Comparison of ENCODE assay signal across 11 mouse cellular contexts in the genomic region with DNA sequence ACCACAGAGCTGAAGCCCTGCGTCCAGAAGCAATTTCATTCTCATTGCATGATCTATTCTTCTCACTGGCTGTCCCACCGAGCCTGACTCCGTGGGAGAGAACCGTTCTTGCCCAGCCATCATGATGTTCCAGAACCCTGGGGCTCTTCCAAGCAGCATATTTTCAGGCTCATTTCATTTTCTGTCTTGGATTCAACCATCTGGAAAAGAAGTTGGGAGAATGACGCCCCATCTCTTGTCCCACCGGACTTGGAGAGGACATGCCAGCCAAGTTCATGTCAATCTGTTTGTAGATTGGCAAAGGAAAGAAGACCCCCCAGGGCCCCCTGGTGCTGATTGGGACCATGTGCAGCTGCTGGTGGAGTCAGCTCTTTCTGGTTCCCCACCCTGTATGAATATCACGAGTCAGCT.
DNase-seq lines count a peak whose midpoint lies in the region; ATAC-seq and TF ChIP-seq lines count a peak whose summit lies in the region.
"Had no signal": no experiment of that assay in that cellular context is flagged by ENCODE, and none has a peak within 500 bp of the region (broad histone marks: within the 10 kb centered on the region; RNA-seq: fewer than 3 reads in every experiment).

No protein-coding gene starts in this region.

- no peak overlapping the region for H3K4me2 ChIP-seq in forebrain, postnatal 0 days (ENCODE audit: low read depth)
- H3K4me2 ChIP-seq in forebrain, embryonic 13.5 days, result no peak overlapping the region
- H3K4me2 ChIP-seq: liver, embryonic 13.5 days had no signal

- H3K27me3 ChIP-seq in forebrain, postnatal 0 days (ENCODE audit: insufficient read depth, low read length), result no peaks in the 10 kb centered on the region
- H3K27me3 ChIP-seq in forebrain, embryonic 13.5 days, result no peaks in the 10 kb centered on the region
- H3K27me3 ChIP-seq: liver, embryonic 13.5 days had no signal

- no peaks in the 10 kb centered on the region for H3K9me3 ChIP-seq in forebrain, postnatal 0 days (ENCODE audit: low read length)
- H3K9me3 ChIP-seq in forebrain, embryonic 13.5 days (replicated peaks), result no peaks in the 10 kb centered on the region
- H3K9me3 ChIP-seq: liver, embryonic 13.5 days had no signal

- peak; percentile 37 for DNase-seq in forebrain, postnatal 0 days
- peak; percentile 43 for DNase-seq in right cerebral cortex, adult 18-20 months
- DNase-seq in right cerebral cortex, postnatal 4 days, result no peak
- DNase-seq in layer of hippocampus, adult 2 months (ENCODE audit: low spot score in 2 of 2), result no peak
- DNase-seq in kidney, postnatal 25 days, result no peak
- no peak for DNase-seq in spleen, postnatal 10 days (ENCODE audit: low spot score in 2 of 2)
- DNase-seq: kidney, postnatal 36 days; liver, embryonic 13.5 days had no signal

- WGBS in forebrain, postnatal 0 days, result 40% methylated on average over 7 of the region's 7 CpGs
- 75% methylated on average over 7 of the region's 7 CpGs for WGBS in forebrain, embryonic 13.5 days

- no peaks in the 10 kb centered on the region for H3K4me1 ChIP-seq in forebrain, postnatal 0 days (ENCODE audit: insufficient read depth)
- peaks cover 12% of the 10 kb centered on the region; the same call in 1 of the 2 replicates for H3K4me1 ChIP-seq in forebrain, embryonic 13.5 days
- H3K4me1 ChIP-seq: liver, embryonic 13.5 days had no signal

- peak; percentile 44; the same call in 1 of the 2 replicates for ATAC-seq in forebrain, postnatal 0 days
- ATAC-seq in forebrain, embryonic 13.5 days, result no peak
- no peak for ATAC-seq in megakaryocyte-erythroid progenitor cell, adult 5-6 weeks (replicated peaks; ENCODE audit: low FRiP score, low TSS enrichment, poor library complexity, severe bottlenecking)
- ATAC-seq: CD4-positive, CD25-positive, alpha-beta regulatory T cell, adult 4 months had no signal

- H3K36me3 ChIP-seq in forebrain, postnatal 0 days (ENCODE audit: insufficient read depth), result no peaks in the 10 kb centered on the region
- no peaks in the 10 kb centered on the region for H3K36me3 ChIP-seq in forebrain, embryonic 13.5 days (ENCODE audit: poor library complexity, severe bottlenecking)
- H3K36me3 ChIP-seq: liver, embryonic 13.5 days had no signal

- no peak overlapping the region for H3K27ac ChIP-seq in forebrain, postnatal 0 days (ENCODE audit: low read depth, low read length)
- no peak overlapping the region for H3K27ac ChIP-seq in forebrain, embryonic 13.5 days
- H3K27ac ChIP-seq in layer of hippocampus, adult 2 months, result peak overlapping the region; percentile 46
- H3K27ac ChIP-seq: liver, embryonic 13.5 days had no signal

- no peak overlapping the region for H3K4me3 ChIP-seq in forebrain, postnatal 0 days (ENCODE audit: low read depth, low read length)
- H3K4me3 ChIP-seq in forebrain, embryonic 13.5 days, result no peak overlapping the region
- no peak overlapping the region for H3K4me3 ChIP-seq in layer of hippocampus, adult 2 months
- H3K4me3 ChIP-seq: liver, embryonic 13.5 days had no signal

- H3K9ac ChIP-seq in forebrain, postnatal 0 days, result no peak overlapping the region
- H3K9ac ChIP-seq in forebrain, embryonic 13.5 days, result no peak overlapping the region
- H3K9ac ChIP-seq: liver, embryonic 13.5 days had no signal

- no peak for TF ChIP-seq CTCF in forebrain, postnatal 0 days (IDR thresholded peaks at IDR 0.05; ENCODE audit: low read depth)
- peak; percentile 25; the same call in 1 of the 2 replicates for TF ChIP-seq CTCF in layer of hippocampus, adult 2 months (conservative IDR thresholded peaks at IDR 0.05)

Comparison
In these comparisons a context has a peak if more than half of its experiments do, and no peak if none do; other contexts are left out.
1. DNase-seq: peak in forebrain, postnatal 0 days (single experiment) and right cerebral cortex, adult 18-20 months (single experiment); none in right cerebral cortex, postnatal 4 days (single experiment), layer of hippocampus, adult 2 months (0 of 2), kidney, postnatal 25 days (0 of 2) and spleen, postnatal 10 days (0 of 2).